Mouse (Mus musculus) liver, embryonic 14.5 days (tissue): Measurements from ENCODE around the gene Amt.

ENCODE experiments used
- CTCF ChIP-seq: IDR thresholded peaks from 2 replicates; pipeline ENCODE4 v1.5.1; 2016; ENCODE audit warnings: antibody characterized with exemption, low read depth, control low read depth
- EP300 ChIP-seq: IDR thresholded peaks from 2 replicates; pipeline ENCODE4 v1.6.1; 2016; ENCODE audit warnings: antibody characterized with exemption, low read depth

GRCm38 (mm10) chr9:108284410-108284809 lies 12.2 kb upstream of the Amt start:
- peak; percentile 91 for TF ChIP-seq CTCF
- no peak for TF ChIP-seq EP300
